Mouse (Mus musculus) megakaryocyte, embryonic 14.5 days (primary cell): ENCODE measurements around the gene Atf7.

Experiments used
- FLI1 ChIP-seq: IDR thresholded peaks from 2 replicates; pipeline ENCODE4 v1.6.1; 2012; ENCODE audit warnings: low read length, inconsistent platforms, mixed read lengths
- GATA1 ChIP-seq: IDR thresholded peaks from 3 replicates; pipeline ENCODE4 v1.6.1; 2012; ENCODE audit warnings: mixed read lengths, low read length, inconsistent platforms, borderline replicate concordance

DNA sequence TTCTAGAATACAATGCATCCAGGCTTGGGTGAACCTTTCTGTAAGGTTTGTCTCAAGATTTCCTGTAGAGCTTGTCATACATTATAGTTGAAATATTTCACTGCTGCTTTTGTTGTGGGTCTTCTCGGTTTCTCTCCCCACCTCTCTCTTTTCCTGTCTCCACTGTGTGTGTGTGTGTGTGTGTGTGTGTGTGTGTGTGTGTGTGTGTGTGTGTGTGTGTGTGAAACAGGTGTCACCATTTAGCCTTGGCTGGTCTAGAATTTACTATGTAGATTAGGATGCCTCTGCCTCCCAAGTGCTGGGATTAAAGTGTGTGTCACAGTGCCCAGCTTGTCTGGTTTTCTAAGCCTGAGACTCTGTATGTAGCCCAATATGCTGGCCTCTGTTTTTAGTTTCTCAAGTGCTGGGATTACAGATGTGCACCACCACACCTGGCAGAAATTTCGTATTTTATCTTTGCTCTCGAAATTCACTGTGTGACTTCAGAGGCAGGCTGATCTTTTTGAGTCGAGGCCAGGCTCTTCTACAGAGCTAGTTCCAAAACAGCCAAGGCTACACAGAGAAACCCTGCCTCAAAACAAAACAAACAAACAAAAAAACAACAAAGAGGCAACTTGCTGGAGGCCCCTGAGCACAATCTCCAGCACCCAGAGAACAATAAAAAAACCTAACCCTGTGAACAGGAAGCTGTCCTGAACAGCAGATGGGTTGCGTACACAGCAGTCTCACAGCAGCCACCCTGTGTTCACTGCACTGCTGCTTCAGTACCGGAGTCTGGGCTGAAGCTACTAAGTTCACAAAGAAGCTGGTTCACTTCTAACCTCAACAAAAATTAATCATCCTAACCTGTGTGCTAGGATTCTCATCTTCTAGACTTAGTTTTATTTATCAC, 98.9 kb downstream of the Atf7 start:
- TF ChIP-seq GATA1 (no peak), FLI1 (no peak)
